Mouse (Mus musculus): ENCODE measurements around the gene Dlx5.

The Dlx5 gene

DNA sequence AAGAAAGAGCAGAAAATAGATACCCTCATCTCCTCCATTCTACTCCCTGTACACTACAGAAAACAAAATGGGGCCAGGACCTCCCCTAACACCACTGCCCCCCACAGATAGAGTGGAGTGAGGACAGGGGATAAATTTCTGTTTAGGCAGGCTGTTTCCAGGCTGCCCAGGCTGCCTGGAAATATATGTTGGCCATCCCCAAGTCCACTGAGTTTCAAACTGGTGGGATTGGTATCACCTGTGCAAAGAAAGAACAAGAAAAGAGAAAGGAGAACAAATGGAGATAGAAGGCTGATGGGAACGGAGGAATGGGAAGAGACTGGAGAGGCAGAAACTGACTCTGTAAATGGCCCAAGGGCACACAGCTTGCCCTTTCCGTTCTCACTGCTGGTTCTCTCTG lies 5.7 kb downstream of the Dlx5 start:
- DNase-seq (ENCODE audit: low read depth, low spot score): no peak

GRCm38 (mm10) chr6:6875676-6876075 lies 6.2 kb downstream of the Dlx5 start:
- DNase-seq (ENCODE audit: low read depth, low spot score): no peak

DNA sequence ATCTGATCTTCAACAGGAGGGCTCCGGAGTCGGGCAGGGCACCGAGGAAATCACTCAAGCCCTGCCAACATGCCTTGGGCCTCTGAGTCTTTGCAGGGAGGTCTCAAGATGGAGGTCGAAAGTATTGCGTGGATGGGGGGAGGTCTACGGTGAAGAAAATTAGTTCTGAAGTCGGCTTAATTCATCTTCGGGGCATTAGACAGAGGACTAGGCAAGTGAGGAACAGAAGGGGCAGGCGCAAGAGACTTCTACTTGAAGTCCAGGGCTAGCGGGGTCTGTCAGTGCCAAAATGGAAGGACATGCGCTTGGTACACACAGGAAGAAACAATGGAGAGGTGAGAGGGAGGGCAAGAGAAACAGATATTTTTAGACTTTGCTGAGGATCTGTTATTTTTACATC lies 6.7 kb downstream of the Dlx5 start:
- DNase-seq (ENCODE audit: low read depth, low spot score): no peak

DNA sequence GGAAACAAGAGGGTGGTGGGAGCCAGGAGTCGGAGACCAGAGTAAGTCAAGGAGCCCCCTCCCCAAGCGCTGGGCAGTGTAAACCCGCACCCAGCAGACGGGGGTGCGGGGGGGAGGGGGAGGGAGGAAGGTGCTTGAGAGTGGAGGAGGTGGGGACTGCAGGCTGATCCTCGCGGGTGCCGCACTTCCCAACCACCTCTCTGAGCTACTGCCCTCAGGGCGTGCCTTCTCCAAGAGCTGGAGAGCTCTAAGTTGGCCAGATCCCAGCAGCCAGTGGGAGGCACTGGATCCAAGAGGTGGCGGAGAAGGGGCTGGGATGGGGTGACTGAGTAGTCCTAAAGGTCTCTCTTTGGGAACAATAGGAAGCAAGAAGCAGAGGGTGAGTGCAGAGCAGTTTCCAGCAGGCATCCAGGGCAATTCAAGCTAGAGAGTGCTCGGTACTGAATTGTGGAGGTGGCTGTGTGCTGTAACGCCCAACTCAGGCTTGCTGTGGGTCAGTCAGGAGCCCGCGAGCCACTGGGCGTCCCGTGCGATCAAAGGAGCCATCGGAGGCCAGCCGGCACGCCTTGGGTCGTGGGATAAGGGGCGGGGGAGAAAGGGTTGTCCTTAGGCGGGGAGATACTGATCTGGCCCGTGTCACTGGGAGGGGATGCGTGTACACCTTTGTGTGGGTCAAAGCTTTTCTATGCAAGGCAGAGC lies 7.7 kb downstream of the Dlx5 start:
- DNase-seq (ENCODE audit: low read depth, low spot score): no peak

DNA sequence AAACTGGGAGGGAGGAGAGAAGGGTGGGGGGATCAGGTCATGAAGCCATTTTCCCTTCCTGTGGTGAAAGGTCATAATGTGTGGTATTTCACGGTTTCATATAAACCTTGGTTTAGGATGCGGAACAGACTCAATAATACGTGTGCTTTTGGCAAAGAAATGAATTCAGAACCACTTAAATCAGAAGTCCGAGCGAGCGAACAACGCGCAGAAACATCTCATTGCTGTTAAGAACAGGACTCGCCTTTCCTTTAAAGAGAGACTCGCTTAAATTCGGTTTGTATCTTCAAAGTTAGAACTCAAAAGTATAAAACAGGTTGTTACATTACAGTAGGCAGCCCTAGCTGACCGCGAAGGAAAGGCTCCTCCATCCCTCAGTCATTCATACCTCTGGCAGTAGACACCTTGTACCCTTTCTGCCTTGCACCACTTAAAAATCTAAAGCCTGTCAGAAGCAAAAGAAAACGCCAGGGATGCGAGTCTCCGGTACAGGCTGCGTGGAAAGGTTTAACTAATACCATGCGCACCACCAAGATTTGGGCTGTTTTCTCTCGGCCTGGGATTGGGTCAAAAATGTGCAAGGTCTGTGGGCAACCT lies 8.3 kb downstream of the Dlx5 start:
- DNase-seq (ENCODE audit: low read depth, low spot score): no peak

- DNase-seq (ENCODE audit: low read depth, low spot score): no peak
Measured at GRCm38 (mm10) chr6:6872873-6873272, 9.0 kb downstream of the Dlx5 start.

GRCm38 (mm10) chr6:6871692-6872091 lies 10.2 kb downstream of the Dlx5 start:
- no peak for DNase-seq (ENCODE audit: low read depth, low spot score)

DNA sequence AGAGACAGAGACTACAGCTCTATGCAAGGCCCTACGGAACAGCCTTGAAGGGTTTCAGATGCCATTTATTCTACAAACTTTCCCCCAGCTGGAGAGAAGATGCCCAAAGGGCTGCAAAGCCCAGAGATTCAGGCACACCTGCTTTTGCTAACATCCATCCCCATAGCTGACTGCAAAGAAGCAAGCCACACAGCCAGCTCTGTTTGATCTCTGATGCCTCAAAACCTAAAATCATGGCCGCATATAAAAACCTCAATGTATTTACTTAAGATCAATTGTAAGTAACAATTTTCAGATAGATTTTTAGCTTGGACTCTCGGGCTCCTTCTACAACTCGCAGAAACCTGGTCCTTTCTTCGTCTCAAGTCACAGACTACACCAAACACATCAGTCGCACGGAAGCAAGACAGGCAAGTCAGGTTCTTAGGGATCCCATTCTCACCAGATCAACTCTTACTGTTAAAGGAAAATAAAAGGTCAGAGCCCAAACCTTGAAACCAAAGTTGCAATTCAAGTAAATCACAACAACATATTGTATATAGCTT lies 10.9 kb downstream of the Dlx5 start:
- DNase-seq (ENCODE audit: low read depth, low spot score): no peak

- no peak for DNase-seq (ENCODE audit: low read depth, low spot score)
Measured at GRCm38 (mm10) chr6:6869961-6870800, 11.7 kb downstream of the Dlx5 start.

DNA sequence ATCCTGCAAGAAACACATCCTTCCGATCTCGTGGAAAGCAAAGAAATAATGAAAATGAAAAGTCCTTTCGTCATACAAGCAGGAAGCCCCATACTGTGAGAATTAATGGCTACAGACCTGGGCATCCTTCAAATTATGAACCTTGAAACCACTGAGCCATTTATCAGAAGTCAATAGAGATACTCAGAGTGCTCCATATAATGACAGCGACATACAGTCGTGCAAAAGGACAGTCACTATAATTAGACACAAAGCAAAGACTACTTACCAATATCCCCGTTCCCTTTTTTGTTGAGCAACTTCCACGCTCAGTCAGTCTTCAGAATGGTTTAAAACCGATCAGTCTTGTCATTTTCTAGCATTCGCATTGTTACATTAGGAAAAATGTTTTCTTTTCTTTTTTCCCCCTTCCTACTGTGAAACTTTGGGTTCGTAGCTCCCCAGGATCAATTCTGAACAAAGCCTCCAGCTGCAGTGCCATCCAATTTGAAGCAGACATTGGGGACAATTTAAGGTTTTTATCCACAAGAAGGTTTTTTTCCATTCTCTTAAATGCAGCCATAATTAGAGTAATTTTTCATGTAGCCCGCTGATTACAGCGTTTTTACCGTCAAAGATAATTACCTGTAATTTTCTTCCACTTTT lies 12.7 kb downstream of the Dlx5 start:
- peak; percentile 64 for DNase-seq (ENCODE audit: low read depth, low spot score)

- no peak for DNase-seq (ENCODE audit: low read depth, low spot score)
Measured at GRCm38 (mm10) chr6:6867031-6867430, 14.9 kb downstream of the Dlx5 start.

DNA sequence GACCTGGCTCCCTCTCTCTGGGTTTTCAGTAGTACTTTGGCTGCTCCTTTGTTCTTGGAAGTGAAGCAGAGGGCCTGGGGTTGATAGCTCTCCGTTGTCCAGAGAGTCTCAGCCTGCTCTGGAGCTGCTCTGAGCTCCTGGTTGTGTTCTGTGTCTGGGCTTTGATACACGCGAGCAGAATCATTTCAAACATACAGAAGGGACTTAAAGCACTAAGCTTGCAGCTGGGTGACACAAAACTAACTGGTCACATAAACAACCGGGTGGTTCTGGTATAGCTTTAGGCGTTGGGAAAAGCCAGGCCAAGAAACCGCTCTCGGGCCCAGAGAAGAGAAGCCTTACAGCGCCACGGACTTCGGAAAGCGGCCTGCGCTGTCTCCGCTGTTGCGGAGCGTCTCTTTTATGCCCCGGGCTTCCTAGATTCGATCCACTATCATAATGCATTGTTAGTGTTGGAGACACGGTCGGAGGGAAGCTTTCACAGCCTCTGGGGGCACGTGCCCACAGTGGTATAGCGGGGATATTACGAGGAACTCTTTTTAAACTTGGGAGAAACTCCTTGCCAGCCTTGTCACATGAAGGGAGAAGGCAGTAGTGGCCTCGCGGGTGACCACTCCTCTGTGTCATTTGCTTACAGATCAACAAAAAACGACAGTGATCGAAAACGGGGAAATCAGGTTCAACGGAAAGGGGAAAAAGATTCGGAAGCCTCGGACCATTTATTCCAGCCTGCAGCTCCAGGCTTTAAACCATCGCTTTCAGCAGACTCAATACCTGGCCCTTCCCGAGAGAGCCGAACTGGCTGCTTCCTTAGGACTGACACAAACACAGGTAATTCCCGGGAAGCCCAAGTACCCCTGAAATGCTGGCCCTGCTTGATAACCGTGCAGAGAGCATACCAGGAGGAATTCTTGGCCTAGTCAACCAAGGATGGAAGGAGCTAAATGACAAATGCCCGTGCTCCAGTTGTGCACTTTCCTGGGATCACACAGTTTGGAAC lies 17.1 kb downstream of the Dlx5 start:
- no peak for DNase-seq (ENCODE audit: low read depth, low spot score)

- no peak for DNase-seq (ENCODE audit: low read depth, low spot score)
Measured at GRCm38 (mm10) chr6:6863955-6864354, 17.9 kb downstream of the Dlx5 start.

DNA sequence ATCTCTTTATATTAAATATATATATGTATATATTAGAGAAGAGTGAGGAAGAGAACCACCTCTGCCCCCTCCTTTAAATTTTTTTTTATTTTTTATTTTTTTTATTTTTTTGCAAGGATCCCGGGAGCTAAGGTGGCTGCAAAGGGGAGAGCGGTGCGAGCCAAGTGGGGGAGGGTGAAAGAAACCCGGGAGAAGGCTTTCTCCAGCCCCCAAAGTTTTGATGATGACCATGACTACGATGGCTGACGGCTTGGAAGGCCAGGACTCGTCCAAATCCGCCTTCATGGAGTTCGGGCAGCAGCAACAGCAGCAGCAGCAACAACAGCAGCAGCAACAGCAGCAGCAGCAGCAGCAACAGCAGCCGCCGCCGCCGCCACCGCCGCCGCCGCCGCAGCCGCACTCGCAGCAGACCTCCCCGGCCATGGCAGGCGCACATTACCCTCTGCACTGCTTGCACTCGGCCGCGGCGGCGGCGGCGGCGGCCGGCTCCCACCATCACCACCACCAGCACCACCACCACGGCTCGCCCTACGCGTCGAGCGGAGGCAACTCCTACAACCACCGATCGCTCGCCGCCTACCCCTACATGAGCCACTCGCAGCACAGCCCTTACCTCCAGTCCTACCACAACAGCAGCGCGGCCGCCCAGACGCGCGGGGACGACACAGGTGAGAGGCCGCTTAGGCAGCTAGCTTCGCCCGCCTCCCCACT lies 18.6 kb downstream of the Dlx5 start, which contains the start of gene Dlx6:
TSS of gene Dlx6 (plus strand) at position 175 of the 711 bp plus-strand sequence.
- DNase-seq (ENCODE audit: low read depth, low spot score): no peak

DNA sequence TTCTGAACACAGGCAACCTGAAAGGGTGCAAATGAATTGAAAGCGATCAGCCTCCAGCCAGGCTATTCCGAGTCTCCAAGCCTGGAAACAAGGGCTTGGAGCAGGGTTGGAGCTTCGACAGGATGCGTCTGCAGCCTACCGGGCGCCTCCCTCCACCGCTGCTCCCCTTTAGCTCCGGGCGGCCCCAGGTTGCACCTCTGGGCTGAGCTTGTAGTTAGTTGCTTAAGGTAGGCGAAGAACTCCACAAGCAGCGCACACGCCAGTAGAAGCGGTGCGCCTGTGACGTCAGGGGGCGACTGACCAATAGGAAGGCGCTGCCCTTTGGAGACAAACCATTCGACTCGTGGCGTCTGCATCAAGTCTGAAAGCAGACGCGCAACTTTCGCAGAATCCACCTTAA lies 19.3 kb downstream of the Dlx5 start:
- peak; percentile 76 for DNase-seq (ENCODE audit: low read depth, low spot score)

DNA sequence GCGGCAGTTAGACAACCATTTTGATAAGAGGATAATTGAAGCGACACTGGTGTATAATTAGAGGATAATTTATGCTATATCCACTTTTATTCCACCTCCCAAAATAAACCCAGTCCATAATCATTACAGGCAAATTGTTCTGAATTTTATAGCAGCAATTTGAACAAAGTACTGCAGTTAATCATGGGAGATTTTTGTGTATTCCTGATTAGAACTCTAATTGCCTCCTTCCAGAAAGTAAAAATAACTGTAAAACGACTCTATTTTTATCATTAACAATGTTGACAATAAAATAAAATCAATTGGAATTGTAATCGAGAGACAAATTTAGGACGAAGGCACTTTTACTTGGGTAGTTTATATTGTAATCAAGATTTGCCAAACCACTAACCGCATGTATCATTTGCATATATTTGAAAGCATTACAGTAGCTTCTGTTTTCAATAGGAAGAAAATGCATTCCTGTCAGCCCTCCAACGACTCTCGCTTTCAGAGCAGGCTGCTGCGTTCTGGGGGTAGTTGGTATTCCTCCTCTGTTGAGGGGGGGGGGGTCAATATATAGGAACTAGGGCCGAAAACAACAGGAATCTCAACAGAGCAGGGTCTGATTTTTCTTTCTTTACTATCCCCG lies 20.0 kb downstream of the Dlx5 start:
- no peak for DNase-seq (ENCODE audit: low read depth, low spot score)

DNA sequence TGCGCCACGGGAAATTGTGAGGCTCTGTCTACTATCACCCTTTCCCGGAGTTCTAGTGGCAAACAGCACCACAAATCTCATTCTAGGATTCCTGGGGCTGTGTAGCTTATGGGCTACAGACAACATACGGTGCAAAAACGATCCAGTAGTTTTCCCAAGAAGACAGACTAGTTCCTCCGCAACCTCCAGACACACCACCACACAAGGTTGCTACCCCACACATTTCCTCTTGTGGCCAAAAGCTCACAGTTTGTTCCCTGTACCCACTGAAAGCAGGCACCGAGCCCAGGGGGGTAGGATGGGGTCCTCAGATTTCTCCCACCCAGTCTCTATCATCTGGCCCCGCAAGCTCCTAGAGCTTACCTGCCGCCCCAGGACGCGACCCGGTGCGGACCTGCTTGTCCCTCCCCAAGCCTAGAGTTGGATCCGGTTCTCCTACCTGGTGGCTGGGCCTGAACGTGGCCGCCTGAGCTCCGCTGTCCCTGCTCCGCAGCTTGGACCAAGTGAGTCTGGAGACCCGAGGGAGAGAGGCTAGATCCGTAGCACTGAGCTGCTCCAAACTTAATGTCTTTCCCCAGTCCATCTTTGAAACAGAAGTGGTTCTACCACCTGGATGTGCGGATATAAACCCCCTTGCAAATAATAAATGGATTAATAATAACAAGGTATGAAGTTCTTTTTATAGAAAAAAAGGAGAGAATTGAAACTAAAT lies 20.6 kb downstream of the Dlx5 start:
- no peak for DNase-seq (ENCODE audit: low read depth, low spot score)

GRCm38 (mm10) chr6:6860411-6861085 lies 21.3 kb downstream of the Dlx5 start:
- DNase-seq (ENCODE audit: low read depth, low spot score): no peak
